ENCODE assay signal across 15 mouse cellular contexts in the genomic region with DNA sequence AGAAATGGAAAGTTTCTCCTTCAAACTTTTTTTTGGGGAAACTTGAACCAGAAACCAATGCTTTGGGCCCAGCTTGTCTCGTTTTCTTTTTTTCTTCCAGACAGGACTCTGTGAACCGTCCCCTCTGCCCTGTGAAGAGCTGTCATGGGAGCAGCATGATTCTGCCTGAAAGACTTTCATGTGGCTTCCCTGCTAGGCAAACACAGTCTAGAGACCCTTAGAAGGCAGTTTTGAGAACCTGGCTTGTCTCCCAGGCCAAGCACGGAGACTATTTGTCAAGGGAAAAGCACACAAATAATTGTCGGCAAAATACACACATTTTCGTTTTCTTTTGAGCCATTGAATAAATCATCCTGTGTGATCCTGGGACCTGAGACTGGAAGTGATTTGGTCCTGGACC.
"Had no signal": no experiment of that assay in that cellular context is flagged by ENCODE, and none has a peak within 500 bp of the region (broad histone marks: within the 10 kb centered on the region; RNA-seq: fewer than 3 reads in every experiment).

No protein-coding gene starts in this region.

- H3K4me1 ChIP-seq: liver, embryonic 15.5 days had no signal

- H3K4me2 ChIP-seq: limb, embryonic 13.5 days; liver, embryonic 15.5 days; midbrain, embryonic 11.5 days; midbrain, embryonic 15.5 days had no signal

- H3K4me3 ChIP-seq: limb, embryonic 13.5 days; liver, embryonic 15.5 days; megakaryocyte, embryonic 14.5 days; midbrain, embryonic 15.5 days had no signal

- H3K36me3 ChIP-seq: limb, embryonic 13.5 days; liver, embryonic 15.5 days; midbrain, embryonic 15.5 days had no signal

- H3K27ac ChIP-seq: limb, embryonic 13.5 days; liver, embryonic 15.5 days; macrophage; midbrain, embryonic 15.5 days had no signal

- ATAC-seq: midbrain, embryonic 15.5 days had no signal

- H3K9ac ChIP-seq: limb, embryonic 13.5 days; liver, embryonic 15.5 days; midbrain, embryonic 15.5 days had no signal

- DNase-seq: kidney, adult 11 months; kidney, adult 9 months; kidney, postnatal 10 days; left cerebral cortex, postnatal 4 days; lung, adult 2 months; right cerebral cortex, postnatal 4 days; spleen, adult 18-20 months; thymus, adult 2 months; thymus, postnatal 36 days had no signal

- H3K9me3 ChIP-seq: limb, embryonic 13.5 days; liver, embryonic 15.5 days; midbrain, embryonic 15.5 days had no signal
